Mouse (Mus musculus) left cerebral cortex, postnatal 14 days (tissue): Measurements from ENCODE around the gene Cmc1. TPM values are rescaled to one million over a fixed set of nuclear protein-coding genes. Genes with fewer than 3 reads are reported as not detected.
"Not testable (repeated sequence)": the region's sequence is repeated elsewhere in the genome, so short reads cannot be mapped to it uniquely, and the experiment has no call there.

Source experiments
- DNase-seq, 2 experiments: peaks; one replicate each; pipeline ENCODE4 v3.0.0; 2021 to 2022; ENCODE audit warnings: low spot score in 2 of 2, mixed read lengths in 1 of 2
- intact Hi-C: fragments of 180-260 bp; cut with DNase I; formaldehyde crosslinking; loops from one replicate; pipeline ENCODE4 v1.15.1; 2025
- total RNA-seq, 2 experiments: library from RNA; stranded (reverse); gene quantifications; 2 replicates each; pipeline ENCODE4 v1.2.3; 2021

Cmc1 gene
- total RNA-seq, 2 experiments from 2014 or later = 12.7 to 13.1 TPM

- no peak for DNase-seq
These were observed 1.2 kb upstream of the Cmc1 start for GRCm38 (mm10) chr9:118151221-118151507.

GRCm38 (mm10) chr9:118150429-118151220 is 648 bp upstream of the Cmc1 start:
- no peak for DNase-seq
- intact Hi-C loops = no loop called here

More at GRCm38 (mm10) chr9:118151221-118151507, 1.2 kb upstream of the Cmc1 start:
- intact Hi-C loops = no loop called here

GRCm38 (mm10) chr9:118140356-118140755 is 9.6 kb downstream of the Cmc1 start:
- DNase-seq, intact Hi-C loops: not testable (repeated sequence)

GRCm38 (mm10) chr9:118110360-118110710 is 39.6 kb downstream of the Cmc1 start:
- intact Hi-C loops = no loop called here
- DNase-seq = no peak

GRCm38 (mm10) chr9:118109697-118110359 is 40.1 kb downstream of the Cmc1 start:
- DNase-seq = no peak
- intact Hi-C loops = no loop called here

GRCm38 (mm10) chr9:118108527-118109011 is 41.4 kb downstream of the Cmc1 start:
- intact Hi-C loops = no loop called here
- peak; percentile 12 to 33 for DNase-seq

- no peak for DNase-seq
These were observed 48.2 kb downstream of the Cmc1 start for GRCm38 (mm10) chr9:118101802-118102201.

GRCm38 (mm10) chr9:118100484-118100883 is 49.5 kb downstream of the Cmc1 start:
- intact Hi-C loops = no loop called here
- no peak for DNase-seq

More at GRCm38 (mm10) chr9:118101802-118102201, 48.2 kb downstream of the Cmc1 start:
- intact Hi-C loops = no loop called here

- intact Hi-C loops = loop anchor here (1.0 kb wide), 1 partner anchor 390 kb away; no protein-coding TSS in a partner anchor
- peak in 1 of 2 experiments; percentile 34 for DNase-seq
These were observed 50.6 kb downstream of the Cmc1 start for GRCm38 (mm10) chr9:118099395-118099794.

- DNase-seq = no peak
- intact Hi-C loops = no loop called here
These were observed 66.1 kb downstream of the Cmc1 start for GRCm38 (mm10) chr9:118083834-118084233.

- intact Hi-C loops = no loop called here
- DNase-seq = no peak
These were observed 67.2 kb downstream of the Cmc1 start for GRCm38 (mm10) chr9:118082575-118083431.

GRCm38 (mm10) chr9:118073358-118073757 is 76.6 kb downstream of the Cmc1 start:
- DNase-seq = no peak
- intact Hi-C loops = no loop called here

GRCm38 (mm10) chr9:118072101-118072500 is 77.9 kb downstream of the Cmc1 start:
- intact Hi-C loops = no loop called here
- DNase-seq = no peak

GRCm38 (mm10) chr9:118071337-118071736 is 78.6 kb downstream of the Cmc1 start:
- intact Hi-C loops = no loop called here
- no peak for DNase-seq

GRCm38 (mm10) chr9:118070442-118070841 is 79.5 kb downstream of the Cmc1 start:
- intact Hi-C loops = no loop called here
- no peak for DNase-seq

GRCm38 (mm10) chr9:118059101-118059500 is 90.9 kb downstream of the Cmc1 start:
- no peak for DNase-seq
- intact Hi-C loops = no loop called here

- intact Hi-C loops = loop anchor here (2.0 kb wide), 1 partner anchor 436 kb away; no protein-coding TSS in a partner anchor
- DNase-seq = no peak
These were observed 96.7 kb downstream of the Cmc1 start for GRCm38 (mm10) chr9:118053286-118053685.

- intact Hi-C loops = no loop called here
- no peak for DNase-seq
These were observed 104.9 kb downstream of the Cmc1 start for GRCm38 (mm10) chr9:118045011-118045533.

- intact Hi-C loops = no loop called here
- DNase-seq = no peak
These were observed 106.4 kb downstream of the Cmc1 start for GRCm38 (mm10) chr9:118043581-118043980.

GRCm38 (mm10) chr9:118042738-118043137 is 107.2 kb downstream of the Cmc1 start:
- intact Hi-C loops = no loop called here
- no peak for DNase-seq
